Mouse (Mus musculus) frontal cortex, postnatal 25 days (tissue): ENCODE results near the gene Slc22a5.

Source experiments
- DNase-seq, 2 experiments: peaks; one replicate each; pipeline ENCODE4 v3.0.0; 2022; ENCODE audit warnings: low spot score in 2 of 2

The Slc22a5 gene

GRCm38 (mm10) chr11:53841514-53841913 lies 49.9 kb downstream of the Slc22a5 start:
- no peak for DNase-seq

- DNase-seq: no peak
Observed at GRCm38 (mm10) chr11:53839663-53840642, 51.5 kb downstream of the Slc22a5 start.

- DNase-seq: no peak
Observed at GRCm38 (mm10) chr11:53839147-53839546, 52.3 kb downstream of the Slc22a5 start.

- DNase-seq: no peak
Observed at GRCm38 (mm10) chr11:53837731-53838130, 53.7 kb downstream of the Slc22a5 start.

- no peak for DNase-seq
Observed at GRCm38 (mm10) chr11:53835379-53836010, 56.0 kb downstream of the Slc22a5 start.

- DNase-seq: no peak
Observed at GRCm38 (mm10) chr11:53825409-53825808, 66.1 kb downstream of the Slc22a5 start.

- DNase-seq: no peak
Observed at GRCm38 (mm10) chr11:53821945-53822338, 69.5 kb downstream of the Slc22a5 start.

- no peak for DNase-seq
Observed at GRCm38 (mm10) chr11:53821230-53821944, 70.1 kb downstream of the Slc22a5 start.

- DNase-seq: no peak
Observed at GRCm38 (mm10) chr11:53820516-53821170, 70.8 kb downstream of the Slc22a5 start.

- no peak for DNase-seq
Observed at GRCm38 (mm10) chr11:53819511-53819910, 71.9 kb downstream of the Slc22a5 start.

- DNase-seq: no peak
Observed at GRCm38 (mm10) chr11:53818794-53819193, 72.7 kb downstream of the Slc22a5 start.

- no peak for DNase-seq
Observed at GRCm38 (mm10) chr11:53816841-53817375, 74.6 kb downstream of the Slc22a5 start.

GRCm38 (mm10) chr11:53814810-53815209 lies 76.7 kb downstream of the Slc22a5 start:
- DNase-seq: no peak
